Mouse (Mus musculus): ENCODE data around the gene Olfr44.

Olfr44 gene

GRCm38 (mm10) chr9:39493895-39494294, at the start of gene Olfr44:
Olfr44 (minus strand) TSS chr9:39493995.
- no peak for DNase-seq (ENCODE audit: low spot score)

- no peak for DNase-seq (ENCODE audit: low spot score)
Observed at GRCm38 (mm10) chr9:39523616-39524285, 30.0 kb upstream of the Olfr44 start.

GRCm38 (mm10) chr9:39518595-39518994, 24.8 kb upstream of the Olfr44 start:
- DNase-seq (ENCODE audit: low spot score) = no peak

GRCm38 (mm10) chr9:39515531-39515930, 21.7 kb upstream of the Olfr44 start, which contains the start of gene Olfr957:
Olfr957 (minus strand) TSS chr9:39515809.
- DNase-seq (ENCODE audit: low spot score) = no peak

GRCm38 (mm10) chr9:39509412-39509811, 15.6 kb upstream of the Olfr44 start:
- DNase-seq (ENCODE audit: low spot score) = no peak

- DNase-seq (ENCODE audit: low spot score) = peak; percentile 68
Observed at GRCm38 (mm10) chr9:39508998-39509397, 15.2 kb upstream of the Olfr44 start.

- DNase-seq (ENCODE audit: low spot score) = no peak
Observed at GRCm38 (mm10) chr9:39471844-39472243, 22.0 kb downstream of the Olfr44 start, which contains the start of gene Olfr955. Olfr955 (minus strand) TSS chr9:39471944.

- no peak for DNase-seq (ENCODE audit: low spot score)
Observed at GRCm38 (mm10) chr9:39456401-39456800, 37.4 kb downstream of the Olfr44 start, which contains the start of gene Olfr954. Olfr954 (plus strand) TSS chr9:39456701.

Measured in testis, postnatal 10 days (tissue).